Mouse (Mus musculus) lung, adult 2 months (tissue): ENCODE data around the gene Ift27.

ENCODE experiments used
- CTCF ChIP-seq: fragments of 200-500 bp; IDR thresholded peaks from 2 replicates; pipeline ENCODE4 v1.5.1; 2011; ENCODE audit warnings: mild to moderate bottlenecking, low read length, control low read depth; ENCODE audit not compliant: insufficient read depth
- POLR2A ChIP-seq: fragments of 200-500 bp; IDR thresholded peaks from 2 replicates; pipeline ENCODE4 v1.6.1; 2011; ENCODE audit warnings: low read depth, mild to moderate bottlenecking, control low read depth, low read length, borderline replicate concordance; ENCODE audit errors: extremely low read depth

DNA sequence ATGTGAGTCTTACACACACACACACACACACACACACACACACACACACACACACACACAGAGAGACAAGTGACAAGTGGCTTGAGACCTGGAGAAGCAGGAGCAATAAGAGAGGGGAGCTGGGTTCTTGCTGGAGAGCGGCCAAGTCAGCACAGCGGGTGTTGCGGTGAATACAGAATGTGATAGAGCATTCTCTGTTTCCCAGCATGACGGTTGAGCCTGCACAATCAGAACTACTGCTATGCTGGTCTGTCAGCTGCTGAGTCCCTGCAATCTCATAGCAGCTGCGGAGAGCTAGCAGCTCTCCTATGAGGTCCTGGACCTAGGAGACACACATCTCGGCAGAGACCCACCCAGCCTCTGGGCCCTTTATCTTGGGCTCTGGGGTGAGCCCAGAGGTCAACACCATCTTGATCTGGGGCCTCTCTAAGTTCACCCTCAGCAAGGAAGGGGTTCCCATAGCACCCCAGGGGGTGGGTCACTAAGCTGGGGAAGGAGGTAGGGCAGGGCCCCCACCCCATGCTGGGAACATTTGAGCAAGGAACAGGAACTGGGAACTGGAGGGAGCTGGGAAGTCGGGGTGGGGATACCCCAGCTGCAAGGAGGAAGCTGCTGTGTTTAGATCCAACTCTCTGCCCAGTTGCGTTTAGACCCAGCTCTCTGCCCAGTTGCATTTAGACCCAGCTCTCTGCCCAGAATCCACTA is 7.9 kb upstream of the Ift27 start:
- TF ChIP-seq CTCF (no peak), POLR2A (no peak)
